In the genomic region with DNA sequence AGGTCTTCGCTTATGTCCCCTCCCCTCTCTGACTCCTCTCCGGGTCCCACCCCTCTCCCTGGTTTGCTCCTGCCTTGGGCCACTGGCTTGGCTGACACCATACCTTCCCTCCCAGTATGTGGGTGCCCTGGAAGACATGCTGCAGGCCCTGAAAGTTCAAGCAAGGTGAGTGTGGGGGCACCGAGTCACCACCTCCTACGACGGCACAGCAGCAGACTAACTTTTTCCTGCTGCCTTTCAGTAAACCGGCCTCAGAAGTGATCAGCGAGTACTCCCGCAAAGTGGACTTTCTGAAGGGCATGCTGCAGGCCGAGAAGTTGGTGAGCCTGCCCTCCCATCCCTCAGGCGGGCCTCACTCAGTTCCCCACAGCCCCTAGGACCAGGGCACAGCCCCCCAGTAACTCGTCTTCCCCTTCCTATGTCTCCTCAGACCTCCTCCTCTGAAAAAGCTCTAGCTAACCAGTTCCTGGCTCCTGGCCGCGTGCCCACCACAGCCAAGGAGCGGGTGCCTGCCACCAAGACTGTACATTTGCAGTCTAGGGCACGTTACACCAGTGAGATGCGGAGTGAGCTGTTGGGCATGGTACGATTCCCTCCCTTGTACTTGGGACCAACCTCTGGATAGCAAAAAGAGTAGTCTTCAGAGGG, we compare ENCODE assay signal across 8 mouse cellular contexts. TPM values are rescaled to one million over a fixed set of nuclear protein-coding genes. Genes with fewer than 3 reads are reported as not detected.
DNase-seq lines count a peak whose midpoint lies in the region; ATAC-seq and TF ChIP-seq lines count a peak whose summit lies in the region.

No protein-coding gene starts in this region.

- no peaks in the 10 kb centered on the region for H3K9me3 ChIP-seq in intestine, postnatal 0 days (ENCODE audit: control insufficient read depth)
- H3K9me3 ChIP-seq in neural tube, embryonic 13.5 days, result no peaks in the 10 kb centered on the region

- peak; percentile 74 for DNase-seq in cerebellum, adult 9-10 months
- no peak for DNase-seq in cerebellum, postnatal 4 days (ENCODE audit: low spot score in 2 of 2)
- no peak for DNase-seq in testis, postnatal 14 days (ENCODE audit: low spot score)
- DNase-seq in layer of hippocampus, postnatal 10 days (ENCODE audit: low spot score in 2 of 2), result no peak

- no peak for TF ChIP-seq POLR2A in testis, adult 2 months (IDR thresholded peaks at IDR 0.05; ENCODE audit: control insufficient read depth, low read depth, low read length)

- no peaks in the 10 kb centered on the region; the same call in 1 of the 2 replicates for H3K36me3 ChIP-seq in testis, adult 2 months (ENCODE audit: control insufficient read depth, insufficient read depth, low read length)
- H3K36me3 ChIP-seq in intestine, postnatal 0 days (ENCODE audit: control insufficient read depth, insufficient read depth), result peaks cover 15% of the 10 kb centered on the region; the same call in 1 of the 2 replicates
- H3K36me3 ChIP-seq in neural tube, embryonic 13.5 days, result peaks cover 14% of the 10 kb centered on the region

- peak overlapping the region; percentile 95 for H3K4me3 ChIP-seq in testis, adult 2 months (ENCODE audit: control insufficient read depth, low read depth, low read length)
- peak overlapping the region; percentile 53 for H3K4me3 ChIP-seq in intestine, postnatal 0 days (ENCODE audit: low read depth, low read length)
- peak overlapping the region; percentile 61 for H3K4me3 ChIP-seq in neural tube, embryonic 13.5 days

- peak overlapping the region; percentile 92 for H3K4me2 ChIP-seq in intestine, postnatal 0 days (replicated peaks; ENCODE audit: low read depth)
- H3K4me2 ChIP-seq in neural tube, embryonic 13.5 days, result peak overlapping the region; percentile 74

- no peak for TF ChIP-seq CTCF in testis, adult 2 months (IDR thresholded peaks at IDR 0.05; ENCODE audit: control insufficient read depth, insufficient read depth, insufficient replicate concordance, low read depth, low read length)
- no peak for TF ChIP-seq CTCF in intestine, postnatal 0 days (IDR thresholded peaks at IDR 0.05; ENCODE audit: low read depth)

- peak overlapping the region; percentile 41 for H3K9ac ChIP-seq in intestine, postnatal 0 days (ENCODE audit: low read depth, low read length)
- peak overlapping the region; percentile 77 for H3K9ac ChIP-seq in neural tube, embryonic 13.5 days

- H3K27me3 ChIP-seq in testis, adult 2 months (ENCODE audit: control insufficient read depth, insufficient read depth, low read length), result no peaks in the 10 kb centered on the region
- H3K27me3 ChIP-seq in intestine, postnatal 0 days (replicated peaks; ENCODE audit: control insufficient read depth, insufficient read depth, low read length), result no peaks in the 10 kb centered on the region
- no peaks in the 10 kb centered on the region for H3K27me3 ChIP-seq in neural tube, embryonic 13.5 days

- H3K4me1 ChIP-seq in testis, adult 2 months (ENCODE audit: control insufficient read depth, insufficient read depth, low read length), result peaks cover 13% of the 10 kb centered on the region
- no peaks in the 10 kb centered on the region for H3K4me1 ChIP-seq in intestine, postnatal 0 days (replicated peaks; ENCODE audit: control insufficient read depth, insufficient read depth, low read length)
- H3K4me1 ChIP-seq in neural tube, embryonic 13.5 days (replicated peaks), result peaks cover 38% of the 10 kb centered on the region

- WGBS in intestine, postnatal 0 days, result 38% methylated on average over 17 of the region's 17 CpGs
- WGBS in neural tube, embryonic 13.5 days, result 59% methylated on average over 17 of the region's 17 CpGs

- ATAC-seq in intestine, postnatal 0 days, result no peak
- ATAC-seq in neural tube, embryonic 13.5 days (ENCODE audit: low read depth), result no peak
- ATAC-seq in megakaryocyte-erythroid progenitor cell, adult 5-6 weeks (replicated peaks; ENCODE audit: low FRiP score, low TSS enrichment, poor library complexity, severe bottlenecking), result no peak; the same call in 1 of the 2 replicates

- peak overlapping the region; percentile 98 for H3K27ac ChIP-seq in testis, adult 2 months (ENCODE audit: control insufficient read depth, insufficient read depth, low read depth, low read length)
- H3K27ac ChIP-seq in intestine, postnatal 0 days (ENCODE audit: low read depth, low read length), result peak overlapping the region; percentile 77
- H3K27ac ChIP-seq in neural tube, embryonic 13.5 days (replicated peaks), result peak overlapping the region; percentile 94

RNA-seq across cellular contexts. Expression of a gene that starts 1.0 kb away (rescaled TPM):
- 158 and 169 TPM in 2 replicates for polyA plus RNA-seq in testis, adult 2 months (2012; rRNA removed)
- 98.4 and 106 TPM in 2 replicates for polyA plus RNA-seq in intestine, postnatal 0 days (2015; fragmentation: Nextera tagmentation; extraction: Ambion mirVana)
- polyA plus RNA-seq in neural tube, embryonic 13.5 days (2015; fragmentation: Nextera tagmentation; extraction: Ambion mirVana), result 109 and 111 TPM in 2 replicates
- 100 to 1,000 TPM in 1 of 2 experiments, 10 to 100 TPM in 1; 97.9 to 108 TPM for total RNA-seq in layer of hippocampus, postnatal 10 days (2021)
- total RNA-seq in megakaryocyte-erythroid progenitor cell, adult 5-6 weeks (2014; fragmentation: Nextera tagmentation), result 147 and 161 TPM in 2 replicates
- total RNA-seq in megakaryocyte-erythroid progenitor cell, adult 5-6 weeks (2017), result 129 and 139 TPM in 2 replicates

RNA-seq across cellular contexts. Expression of a gene that starts 3.4 kb away (rescaled TPM):
- 36.5 and 45.0 TPM in 2 replicates for polyA plus RNA-seq in testis, adult 2 months (2012; rRNA removed)
- polyA plus RNA-seq in intestine, postnatal 0 days (2015; fragmentation: Nextera tagmentation; extraction: Ambion mirVana), result 20.0 and 20.5 TPM in 2 replicates
- 4.3 and 6.0 TPM in 2 replicates for polyA plus RNA-seq in neural tube, embryonic 13.5 days (2015; fragmentation: Nextera tagmentation; extraction: Ambion mirVana)
- total RNA-seq in layer of hippocampus, postnatal 10 days (2021), result 10 to 100 TPM; 17.2 to 17.6 TPM
- total RNA-seq in megakaryocyte-erythroid progenitor cell, adult 5-6 weeks (2014; fragmentation: Nextera tagmentation), result 6.4 and 7.4 TPM in 2 replicates
- total RNA-seq in megakaryocyte-erythroid progenitor cell, adult 5-6 weeks (2017), result 8.1 and 13.8 TPM in 2 replicates

RNA-seq across cellular contexts. Expression of a gene that starts 14.1 kb away (rescaled TPM):
- 10.2 and 10.8 TPM in 2 replicates for polyA plus RNA-seq in testis, adult 2 months (2012; rRNA removed)
- polyA plus RNA-seq in intestine, postnatal 0 days (2015; fragmentation: Nextera tagmentation; extraction: Ambion mirVana), result 58.3 and 58.5 TPM in 2 replicates
- polyA plus RNA-seq in neural tube, embryonic 13.5 days (2015; fragmentation: Nextera tagmentation; extraction: Ambion mirVana), result 27.9 and 30.3 TPM in 2 replicates
- 10 to 100 TPM; 32.2 to 32.5 TPM for total RNA-seq in layer of hippocampus, postnatal 10 days (2021)
- 1.4 and 3.2 TPM in 2 replicates for total RNA-seq in megakaryocyte-erythroid progenitor cell, adult 5-6 weeks (2014; fragmentation: Nextera tagmentation)
- 1.7 TPM in 1 of 2 replicates, not detected in the other for total RNA-seq in megakaryocyte-erythroid progenitor cell, adult 5-6 weeks (2017)

RNA-seq across cellular contexts. Expression of a gene that starts 27.9 kb away (rescaled TPM):
- 1.3 and 1.8 TPM in 2 replicates for polyA plus RNA-seq in testis, adult 2 months (2012; rRNA removed)
- 4.1 and 4.9 TPM in 2 replicates for polyA plus RNA-seq in intestine, postnatal 0 days (2015; fragmentation: Nextera tagmentation; extraction: Ambion mirVana)
- polyA plus RNA-seq in neural tube, embryonic 13.5 days (2015; fragmentation: Nextera tagmentation; extraction: Ambion mirVana), result 6.1 and 7.3 TPM in 2 replicates
- 1 to 10 TPM; 6.7 to 7.3 TPM for total RNA-seq in layer of hippocampus, postnatal 10 days (2021)
- total RNA-seq in megakaryocyte-erythroid progenitor cell, adult 5-6 weeks (2014; fragmentation: Nextera tagmentation), result not detected in 2 replicates
- total RNA-seq in megakaryocyte-erythroid progenitor cell, adult 5-6 weeks (2017), result not detected in 2 replicates

RNA-seq across cellular contexts. Expression of a gene that starts 29.0 kb away (rescaled TPM):
- polyA plus RNA-seq in testis, adult 2 months (2012; rRNA removed), result 70.6 and 76.6 TPM in 2 replicates
- 66.8 and 68.6 TPM in 2 replicates for polyA plus RNA-seq in intestine, postnatal 0 days (2015; fragmentation: Nextera tagmentation; extraction: Ambion mirVana)
- polyA plus RNA-seq in neural tube, embryonic 13.5 days (2015; fragmentation: Nextera tagmentation; extraction: Ambion mirVana), result 96.0 and 96.6 TPM in 2 replicates
- total RNA-seq in layer of hippocampus, postnatal 10 days (2021), result 10 to 100 TPM; 78.7 to 82.2 TPM
- total RNA-seq in megakaryocyte-erythroid progenitor cell, adult 5-6 weeks (2014; fragmentation: Nextera tagmentation), result 107 and 130 TPM in 2 replicates
- 73.7 and 90.2 TPM in 2 replicates for total RNA-seq in megakaryocyte-erythroid progenitor cell, adult 5-6 weeks (2017)
